Mouse (Mus musculus) kidney, adult 2 months (tissue): ENCODE results near the gene Maml2.

Experiments
- CTCF ChIP-seq: fragments of 200-500 bp; conservative IDR thresholded peaks from 2 replicates; pipeline ENCODE4 v1.5.1; 2011; ENCODE audit warnings: low read depth, mild to moderate bottlenecking, control low read depth, low read length, moderate library complexity, mixed read lengths; ENCODE audit not compliant: insufficient read depth, insufficient read length
- POLR2A ChIP-seq: fragments of 200-500 bp; IDR thresholded peaks from one replicate; pipeline ENCODE4 v1.6.1; 2011; ENCODE audit warnings: low read depth, low read length, control low read depth

DNA sequence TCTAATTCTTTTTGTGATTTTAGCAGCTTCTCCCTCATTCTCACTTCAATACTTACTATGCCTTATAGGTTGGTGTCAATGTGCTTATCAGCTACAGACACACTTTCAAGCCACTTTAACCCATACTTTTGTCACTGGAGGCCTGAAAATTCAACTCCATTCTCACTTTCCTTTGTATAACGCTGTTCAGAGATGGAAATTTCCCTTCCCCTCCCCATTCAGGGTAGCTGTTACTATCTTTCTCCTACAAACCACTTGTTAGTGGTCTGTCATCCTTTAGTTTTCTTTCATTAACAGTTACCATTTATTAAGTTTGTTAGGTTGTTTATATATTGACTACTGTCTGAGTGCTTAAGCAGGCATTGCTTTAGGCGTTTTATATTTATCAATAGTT is 450.6 kb downstream of the Maml2 start, which contains the start of gene Mtmr2:
- TF ChIP-seq CTCF = no peak
- TF ChIP-seq POLR2A = no peak
